Mouse (Mus musculus): ENCODE measurements around the gene Sla2.
A peak's percentile ranks its signal among the peaks of the same experiment; 100 is the strongest.
"Not testable (repeated sequence)": the region's sequence is repeated elsewhere in the genome, so short reads cannot be mapped to it uniquely, and the experiment has no call there.

The Sla2 gene

GRCm38 (mm10) chr2:156887017-156887416 lies at the start of gene Sla2:
Gene Sla2 (minus strand): TSS chr2:156887192.
- DNase-seq (ENCODE audit: low read depth), result peak; percentile 84

GRCm38 (mm10) chr2:156935005-156935404 lies 48.0 kb upstream of the Sla2 start:
- no peak for DNase-seq (ENCODE audit: low read depth)

DNA sequence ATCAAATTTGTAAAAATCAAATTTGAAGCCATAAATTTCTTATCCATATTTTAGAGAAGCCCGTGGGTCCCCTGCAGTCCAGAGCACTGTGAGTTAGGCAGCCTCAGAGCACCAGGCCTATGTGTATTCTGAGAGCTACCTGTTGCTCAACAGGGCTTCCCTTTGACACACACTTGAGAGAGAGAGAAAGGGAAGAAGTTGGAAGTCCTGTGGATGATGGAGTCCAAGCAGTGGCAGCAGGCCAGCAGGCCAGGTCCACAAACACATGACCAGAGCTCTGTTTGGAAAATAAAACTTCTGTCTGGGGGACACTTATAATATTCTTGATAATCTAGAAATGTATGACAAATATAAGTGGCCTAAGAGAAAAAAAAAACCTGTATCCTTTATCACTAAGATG lies 46.4 kb upstream of the Sla2 start:
- DNase-seq (ENCODE audit: low read depth), result no peak

- no peak for DNase-seq (ENCODE audit: low read depth)
Observed at GRCm38 (mm10) chr2:156931421-156931820, 44.4 kb upstream of the Sla2 start.

DNA sequence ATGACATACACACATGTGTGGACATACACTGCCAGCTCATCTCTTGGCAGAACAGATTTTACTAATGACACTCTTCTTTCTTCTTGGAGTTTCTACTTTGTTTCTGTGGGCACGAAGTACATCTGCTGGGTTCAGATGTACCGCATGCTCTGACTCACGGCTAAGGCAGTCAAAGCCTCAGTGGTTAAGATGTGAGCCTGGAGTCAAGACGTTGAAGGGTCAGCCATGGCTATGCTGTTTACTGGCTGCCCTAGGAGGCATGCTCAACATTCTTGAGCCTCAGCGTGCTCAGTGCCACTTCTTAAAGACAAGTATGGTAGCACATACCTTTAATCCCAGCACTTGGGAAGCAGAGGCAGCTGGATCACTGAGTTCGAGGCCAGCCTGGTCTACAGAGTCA lies 43.6 kb upstream of the Sla2 start:
- no peak for DNase-seq (ENCODE audit: low read depth)

DNA sequence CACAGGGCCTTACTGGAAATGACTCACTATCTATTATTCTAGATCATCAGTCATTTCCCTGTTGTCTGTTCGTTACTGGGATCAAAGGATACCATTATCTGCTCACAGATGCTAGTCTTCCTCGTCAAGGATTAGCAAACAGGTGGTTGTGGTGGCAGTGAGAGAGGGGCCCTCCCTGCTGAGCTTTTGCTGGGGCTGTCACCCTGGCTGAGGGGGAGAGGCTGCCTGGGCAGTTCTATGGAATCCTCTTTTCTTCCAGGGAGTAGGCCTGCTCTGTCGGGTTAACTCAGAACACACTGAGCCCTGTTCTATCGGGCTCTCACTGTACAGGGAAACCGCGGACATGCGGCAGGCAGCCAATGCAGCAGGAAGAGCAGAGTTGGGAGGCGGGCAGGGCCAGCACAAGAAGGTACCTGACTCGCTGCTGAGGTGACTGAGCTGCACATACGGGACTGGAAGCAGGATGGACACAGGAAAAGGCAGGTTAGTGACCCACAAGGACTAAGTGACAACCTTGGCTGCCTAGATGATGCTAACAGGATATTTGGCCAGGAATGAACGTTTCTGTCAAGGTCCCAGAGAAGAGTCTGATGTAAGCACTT lies 42.6 kb upstream of the Sla2 start:
- no peak for DNase-seq (ENCODE audit: low read depth)

DNA sequence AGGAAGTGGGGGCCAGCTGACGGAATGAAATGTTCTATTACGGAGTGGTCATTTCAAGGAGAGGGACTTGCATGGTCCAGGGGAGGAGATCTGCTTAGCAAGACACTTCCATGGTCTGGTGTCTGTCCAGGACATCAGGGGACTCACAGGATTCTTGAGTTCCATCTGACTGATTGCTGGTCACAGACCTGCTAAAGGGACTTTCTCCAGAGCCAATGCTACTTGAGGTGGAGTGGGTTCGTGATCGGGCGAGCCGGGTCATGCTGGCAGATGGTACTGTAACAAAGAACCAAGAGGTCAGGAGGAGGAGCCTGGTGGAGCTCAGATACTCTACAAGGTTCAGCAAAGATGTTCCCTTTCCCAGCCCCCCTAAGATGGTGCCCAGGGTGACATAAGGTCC lies 41.6 kb upstream of the Sla2 start:
- DNase-seq (ENCODE audit: low read depth), result no peak

- no peak for DNase-seq (ENCODE audit: low read depth)
Observed at GRCm38 (mm10) chr2:156927663-156928062, 40.7 kb upstream of the Sla2 start.

DNA sequence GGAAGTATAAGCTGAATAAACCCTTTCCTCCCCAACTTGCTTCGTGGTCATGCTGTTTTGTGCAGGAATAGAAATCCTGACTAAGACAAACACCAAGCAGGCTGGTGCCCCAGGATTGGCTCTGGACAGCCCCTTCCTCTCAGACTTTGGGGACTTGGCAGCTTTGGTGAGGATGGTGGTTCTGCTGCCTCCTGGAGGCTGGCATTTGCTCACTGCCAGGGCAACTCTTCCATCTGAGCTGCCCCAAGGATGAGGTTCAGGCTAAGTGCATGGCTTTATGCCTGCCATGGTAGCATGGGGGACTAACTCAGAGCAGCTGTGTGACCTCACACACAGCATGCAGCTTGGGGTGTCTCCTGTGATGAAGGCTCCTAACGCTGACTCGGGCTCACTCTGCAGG lies 38.6 kb upstream of the Sla2 start:
- not testable (repeated sequence) for DNase-seq (ENCODE audit: low read depth)

- DNase-seq (ENCODE audit: low read depth), result not testable (repeated sequence)
Observed at GRCm38 (mm10) chr2:156925075-156925474, 38.1 kb upstream of the Sla2 start.

DNA sequence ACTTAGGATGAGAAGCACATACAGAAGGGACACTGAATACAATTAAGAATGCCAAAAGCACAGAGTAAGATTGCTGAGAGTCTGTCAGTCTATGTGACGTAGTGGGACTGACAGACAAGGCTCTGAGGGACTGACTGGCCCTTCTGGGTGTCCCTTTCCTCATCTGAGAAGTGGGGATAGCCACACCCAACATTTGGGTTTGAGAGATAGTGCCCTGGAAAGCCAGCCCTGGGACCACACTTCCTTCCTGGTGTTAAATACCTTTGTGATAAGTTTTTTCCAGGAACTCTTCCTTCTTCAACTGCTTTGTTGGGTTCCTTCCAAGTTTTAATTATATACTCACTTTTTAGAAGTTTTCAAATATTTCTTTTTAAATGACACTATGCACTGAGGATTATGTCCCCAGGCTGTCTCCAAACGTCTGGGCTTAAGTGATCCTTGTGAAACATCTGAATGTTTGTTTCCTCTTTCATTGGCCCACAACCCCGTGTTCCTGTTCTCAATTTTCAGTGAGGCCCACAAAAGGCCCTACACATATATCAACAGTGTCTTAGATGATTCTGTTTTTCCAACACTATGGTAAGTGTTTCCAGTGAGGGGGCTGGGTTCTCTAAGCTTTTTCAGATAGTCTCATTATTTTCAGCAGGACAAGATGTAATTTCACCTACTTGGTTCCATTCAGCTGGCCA lies 37.4 kb upstream of the Sla2 start:
- no peak for DNase-seq (ENCODE audit: low read depth)

GRCm38 (mm10) chr2:156923057-156923456 lies 36.1 kb upstream of the Sla2 start:
- DNase-seq (ENCODE audit: low read depth), result no peak

GRCm38 (mm10) chr2:156919796-156920195 lies 32.8 kb upstream of the Sla2 start:
- DNase-seq (ENCODE audit: low read depth), result peak; percentile 47

DNA sequence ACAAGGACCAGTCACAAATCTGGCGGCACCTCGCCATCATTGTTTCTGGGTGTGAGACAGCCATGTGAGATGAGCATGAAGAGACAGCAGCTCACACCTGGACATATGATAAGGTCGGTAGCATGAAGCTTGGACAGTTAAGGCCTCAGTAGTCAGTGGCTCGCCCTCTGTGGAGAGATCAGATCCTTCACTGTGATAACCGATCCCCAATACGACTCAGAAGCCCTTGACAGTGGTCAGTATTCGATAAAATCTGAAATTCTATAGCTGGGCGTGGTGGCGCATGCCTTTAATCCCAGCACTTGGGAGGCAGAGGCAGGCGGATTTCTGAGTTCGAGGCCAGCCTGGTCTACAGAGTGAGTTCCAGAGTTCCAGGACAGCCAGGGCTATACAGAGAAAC lies 32.2 kb upstream of the Sla2 start:
- DNase-seq (ENCODE audit: low read depth), result not testable (repeated sequence)

DNA sequence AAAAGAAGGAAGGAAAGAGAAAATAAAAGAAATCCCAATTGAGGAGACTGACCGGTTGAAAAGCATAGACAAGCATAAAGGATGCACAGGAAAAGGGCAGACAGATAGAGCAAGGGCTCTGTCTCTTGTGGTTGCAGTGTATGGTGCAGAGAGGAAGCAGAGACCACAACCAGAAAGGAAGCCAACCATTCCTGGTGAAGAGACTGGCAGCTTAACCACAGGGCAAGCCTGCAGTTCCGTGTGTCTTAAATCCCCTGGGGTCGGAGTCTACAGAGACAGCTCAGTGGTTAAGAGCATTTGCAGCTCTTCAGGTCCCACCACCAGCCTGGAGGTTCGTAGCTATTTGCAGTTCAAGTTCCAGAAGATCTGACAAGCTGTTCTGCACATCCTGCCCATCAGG lies 31.6 kb upstream of the Sla2 start:
- peak; percentile 67 for DNase-seq (ENCODE audit: low read depth)

DNA sequence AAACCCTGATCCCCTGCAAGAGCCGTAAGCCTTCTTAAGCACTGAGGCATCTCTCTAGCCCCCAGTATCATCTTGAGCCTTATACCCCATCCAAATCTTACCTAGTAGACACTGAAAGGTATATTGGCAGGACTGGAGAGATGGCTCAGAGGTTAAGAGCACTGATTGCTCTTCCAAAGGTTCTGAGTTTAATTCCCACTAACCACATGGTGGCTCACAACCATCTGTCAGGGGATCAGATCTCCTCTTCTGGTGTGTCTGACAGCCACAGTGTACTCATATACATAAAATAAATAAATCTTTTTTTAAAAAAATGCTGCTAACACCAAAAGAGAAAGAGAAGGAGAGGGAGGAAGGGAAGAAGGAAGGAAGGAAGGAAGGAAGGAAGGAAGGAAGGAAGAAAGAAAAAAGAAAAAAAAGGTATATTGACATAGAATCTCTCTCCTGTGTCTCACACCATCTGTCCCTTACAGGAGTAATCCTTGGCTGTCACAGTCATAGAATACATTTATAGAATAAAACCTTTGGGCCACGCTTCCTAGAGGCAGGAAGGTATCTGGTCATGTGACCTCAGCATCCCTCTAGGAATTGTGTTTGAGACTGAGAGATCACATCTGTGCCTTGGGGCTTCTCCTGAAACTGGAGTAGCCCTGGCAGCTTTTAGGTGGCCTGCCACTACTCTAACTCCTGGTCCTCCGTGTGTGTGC lies 29.6 kb upstream of the Sla2 start:
- no peak for DNase-seq (ENCODE audit: low read depth)

- no peak for DNase-seq (ENCODE audit: low read depth)
Observed at GRCm38 (mm10) chr2:156915559-156915958, 28.6 kb upstream of the Sla2 start.

DNA sequence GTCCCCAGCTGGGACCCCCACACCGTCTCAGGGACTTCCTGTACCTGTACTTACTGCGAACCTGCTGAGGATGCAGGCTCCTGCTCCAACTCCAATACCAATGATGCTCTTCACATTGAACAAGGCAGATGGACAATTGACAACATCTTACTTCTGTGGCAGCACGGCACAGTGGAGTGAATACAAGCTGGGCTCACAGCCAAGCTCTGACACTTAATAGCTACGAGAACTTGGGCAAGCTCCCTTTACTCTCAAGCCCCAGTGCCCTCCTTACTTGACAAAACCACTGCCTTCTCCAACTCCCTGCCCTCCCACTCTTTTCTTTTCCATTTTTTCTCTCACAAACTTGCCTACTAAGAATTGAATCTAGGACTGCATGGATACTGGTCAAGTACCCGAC lies 26.2 kb upstream of the Sla2 start:
- no peak for DNase-seq (ENCODE audit: low read depth)

GRCm38 (mm10) chr2:156905931-156906330 lies 18.9 kb upstream of the Sla2 start:
- not testable (repeated sequence) for DNase-seq (ENCODE audit: low read depth)

- no peak for DNase-seq (ENCODE audit: low read depth)
Observed at GRCm38 (mm10) chr2:156904976-156905717, 18.2 kb upstream of the Sla2 start.

GRCm38 (mm10) chr2:156903367-156903766 lies 16.4 kb upstream of the Sla2 start:
- no peak for DNase-seq (ENCODE audit: low read depth)

GRCm38 (mm10) chr2:156902411-156902810 lies 15.4 kb upstream of the Sla2 start:
- DNase-seq (ENCODE audit: low read depth), result not testable (repeated sequence)

DNA sequence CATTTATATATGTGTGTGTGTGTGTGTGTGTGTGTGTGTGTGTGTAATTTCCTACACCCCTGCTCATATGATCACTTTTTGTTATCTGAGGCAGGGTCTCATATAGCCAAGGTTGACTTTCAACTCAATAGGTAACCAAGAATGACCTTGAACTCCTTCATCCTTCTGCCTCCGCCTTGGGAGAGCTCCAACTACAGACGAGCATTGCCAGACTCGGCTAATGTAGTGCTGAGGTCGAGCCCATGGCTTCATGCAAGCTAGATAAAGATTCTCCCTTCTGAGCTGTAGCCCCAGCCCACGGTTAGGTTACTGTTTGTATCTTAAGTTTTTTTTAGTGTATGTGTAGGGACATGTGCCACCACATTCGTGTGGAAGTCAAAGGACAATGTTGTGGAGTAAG lies 14.9 kb upstream of the Sla2 start:
- no peak for DNase-seq (ENCODE audit: low read depth)

Measured in naive thymus-derived CD4-positive, alpha-beta T cell, adult 2 months (primary cell).